Mouse (Mus musculus) MEL (cell line): ENCODE measurements at regions not wholly inside any gene's neighbourhood (a gene's known extent, or its start where the extent isn't known, plus 50 kb on each side); places are given as distances from the start of the nearest gene placed in this dataset.

Source experiments
- DNase-seq: peaks from one replicate; pipeline ENCODE4 v3.0.0; 2011; ENCODE audit warnings: low read depth, low spot score
- H3K27ac ChIP-seq: 2 replicates; pipeline ENCODE4 v1.5.1; 2012; ENCODE audit warnings: low read depth, mild to moderate bottlenecking, control low read depth, low read length, moderate library complexity; ENCODE audit not compliant: control insufficient read depth
- H3K27me3 ChIP-seq, 2 experiments: fragments of 150-350 bp in 1 of 2; sonication (generic) in 1 of 2; 2 replicates each; pipeline ENCODE4 v1.6.1; 2012; ENCODE audit warnings: low read length in 2 of 2, mild to moderate bottlenecking in 2 of 2, improper control_type of control experiment in 1 of 2, moderate library complexity in 1 of 2; ENCODE audit not compliant: insufficient read depth in 2 of 2, control insufficient read depth in 1 of 2
- H3K36me3 ChIP-seq, 2 experiments: 2 replicates each; pipeline ENCODE4 v1.6.1; 2012 to 2014; ENCODE audit warnings: low read length in 2 of 2, improper control_type of control experiment in 1 of 2, inconsistent platforms in 1 of 2, mild to moderate bottlenecking in 1 of 2; ENCODE audit not compliant: insufficient read depth in 2 of 2, control insufficient read depth in 1 of 2
- H3K4me1 ChIP-seq, 2 experiments: fragments of 150-350 bp in 1 of 2; sonication (generic) in 1 of 2; 2 replicates each; pipeline ENCODE4 v1.6.1; 2012; ENCODE audit warnings: low read length in 2 of 2, improper control_type of control experiment in 1 of 2, mild to moderate bottlenecking in 1 of 2; ENCODE audit not compliant: insufficient read depth in 2 of 2, control insufficient read depth in 1 of 2
- H3K4me3 ChIP-seq, 2 experiments: fragments of 150-350 bp in 1 of 2; sonication (generic) in 1 of 2; 2 replicates each; pipeline ENCODE4 v1.5.1; 2012; ENCODE audit warnings: low read depth in 2 of 2, low read length in 2 of 2, mild to moderate bottlenecking in 2 of 2, moderate library complexity in 2 of 2, control low read depth in 1 of 2, improper control_type of control experiment in 1 of 2; ENCODE audit not compliant: control insufficient read depth in 1 of 2, insufficient read depth in 1 of 2
- H3K79me2 ChIP-seq: 2 replicates; pipeline ENCODE4 v1.6.1; 2012; ENCODE audit warnings: mild to moderate bottlenecking, low read length, moderate library complexity; ENCODE audit not compliant: control insufficient read depth, poor library complexity, insufficient read depth
- H3K9ac ChIP-seq: 2 replicates; pipeline ENCODE4 v1.6.1; 2012; ENCODE audit warnings: low read depth, mild to moderate bottlenecking, control low read depth, low read length, moderate library complexity; ENCODE audit not compliant: control insufficient read depth, poor library complexity, severe bottlenecking
- H3K9me3 ChIP-seq: fragments of 150-350 bp; sonication (generic); replicated peaks from 2 replicates; pipeline ENCODE4 v1.6.1; 2012; ENCODE audit warnings: mild to moderate bottlenecking, low read length, improper control_type of control experiment, moderate library complexity; ENCODE audit not compliant: insufficient read depth
- BHLHE40 ChIP-seq: IDR thresholded peaks from 2 replicates; pipeline ENCODE4 v1.6.1; 2012; ENCODE audit warnings: low read depth, mild to moderate bottlenecking, inconsistent platforms, low read length, improper control_type of control experiment, borderline replicate concordance
- CHD2 ChIP-seq: IDR thresholded peaks from 2 replicates; pipeline ENCODE4 v1.6.1; 2011; ENCODE audit warnings: low read length, improper control_type of control experiment
- CTCF ChIP-seq, 3 experiments: IDR thresholded peaks in 2 of 3; conservative IDR thresholded peaks in 1 of 3; 2 replicates each; pipeline ENCODE4 v1.5.1; 2011 to 2012; ENCODE audit warnings: low read length in 3 of 3, low read depth in 2 of 3, mild to moderate bottlenecking in 2 of 3, improper control_type of control experiment in 1 of 3, inconsistent platforms in 1 of 3, mixed read lengths in 1 of 3, moderate library complexity in 1 of 3; ENCODE audit not compliant: control insufficient read depth in 1 of 3, insufficient read depth in 1 of 3, poor library complexity in 1 of 3, severe bottlenecking in 1 of 3
- E2F4 ChIP-seq: IDR thresholded peaks from 2 replicates; pipeline ENCODE4 v1.6.1; 2011; ENCODE audit warnings: low read depth, low read length, improper control_type of control experiment, borderline replicate concordance
- ELF1 ChIP-seq: IDR thresholded peaks from 2 replicates; pipeline ENCODE4 v1.6.1; 2014; ENCODE audit warnings: low read depth, mild to moderate bottlenecking, inconsistent platforms, low read length, improper control_type of control experiment, moderate library complexity
- EP300 ChIP-seq, 2 experiments: IDR thresholded peaks; 2 replicates each; pipeline ENCODE4 v1.6.1; 2011; ENCODE audit warnings: improper control_type of control experiment in 2 of 2, low read length in 2 of 2, low read depth in 1 of 2, mild to moderate bottlenecking in 1 of 2
- ETS1 ChIP-seq: IDR thresholded peaks from 2 replicates; pipeline ENCODE4 v1.6.1; 2012; ENCODE audit warnings: low read depth, mild to moderate bottlenecking, inconsistent platforms, low read length, improper control_type of control experiment, moderate library complexity
- GABPA ChIP-seq: IDR thresholded peaks from 2 replicates; pipeline ENCODE4 v1.6.1; 2012; ENCODE audit warnings: low read depth, mild to moderate bottlenecking, inconsistent platforms, low read length, improper control_type of control experiment, moderate library complexity
- JUND ChIP-seq: IDR thresholded peaks from 2 replicates; pipeline ENCODE4 v1.6.1; 2011; ENCODE audit warnings: low read depth, mild to moderate bottlenecking, improper control_type of control experiment, low read length
- MEF2A ChIP-seq: IDR thresholded peaks from 2 replicates; pipeline ENCODE4 v1.6.1; 2014; ENCODE audit warnings: low read depth, mild to moderate bottlenecking, inconsistent platforms, low read length, improper control_type of control experiment; ENCODE audit not compliant: poor library complexity, insufficient replicate concordance, severe bottlenecking; ENCODE audit errors: extremely low read depth
- MYC ChIP-seq: IDR thresholded peaks from 2 replicates; pipeline ENCODE4 v1.6.1; 2011; ENCODE audit warnings: low read depth, mild to moderate bottlenecking, low read length, improper control_type of control experiment, moderate library complexity
- NRF1 ChIP-seq: IDR thresholded peaks from 2 replicates; pipeline ENCODE4 v1.6.1; 2014; ENCODE audit warnings: low read depth, mild to moderate bottlenecking, inconsistent platforms, low read length, improper control_type of control experiment, moderate library complexity; ENCODE audit not compliant: poor library complexity, insufficient read depth, severe bottlenecking
- POLR2A ChIP-seq, 2 experiments: IDR thresholded peaks; 2 replicates each; pipeline ENCODE4 v1.6.1; 2011 to 2012; ENCODE audit warnings: low read length in 2 of 2, mild to moderate bottlenecking in 2 of 2, control low read depth in 1 of 2, improper control_type of control experiment in 1 of 2, low read depth in 1 of 2, moderate library complexity in 1 of 2; ENCODE audit not compliant: control insufficient read depth in 1 of 2, insufficient read depth in 1 of 2, poor library complexity in 1 of 2
- POLR2AphosphoS2 ChIP-seq: IDR thresholded peaks from 2 replicates; pipeline ENCODE4 v1.6.1; 2011; ENCODE audit warnings: low read length, improper control_type of control experiment
- POLR2AphosphoS5 ChIP-seq: IDR thresholded peaks from 2 replicates; pipeline ENCODE4 v1.6.1; 2012; ENCODE audit warnings: low read depth, borderline replicate concordance, mild to moderate bottlenecking, inconsistent platforms, low read length, moderate library complexity, mixed read lengths
- RAD21 ChIP-seq: IDR thresholded peaks from 2 replicates; pipeline ENCODE4 v1.6.1; 2011; ENCODE audit warnings: mild to moderate bottlenecking, low read depth, low read length, improper control_type of control experiment
- SIN3A ChIP-seq: IDR thresholded peaks from 2 replicates; pipeline ENCODE4 v1.6.1; 2012; ENCODE audit warnings: low read length, improper control_type of control experiment, inconsistent platforms
- SMC3 ChIP-seq: IDR thresholded peaks from 2 replicates; pipeline ENCODE4 v1.6.1; 2011; ENCODE audit warnings: low read depth, low read length, improper control_type of control experiment
- TAL1 ChIP-seq: IDR thresholded peaks from 2 replicates; pipeline ENCODE4 v1.6.1; 2012; ENCODE audit warnings: mild to moderate bottlenecking, inconsistent platforms, low read length, moderate library complexity, mixed read lengths
- TBP ChIP-seq: IDR thresholded peaks from 2 replicates; pipeline ENCODE4 v1.8.0; 2011; ENCODE audit warnings: low read depth, low read length, improper control_type of control experiment
- UBTF ChIP-seq: IDR thresholded peaks from 2 replicates; pipeline ENCODE4 v1.6.1; 2012; ENCODE audit warnings: low read depth, mild to moderate bottlenecking, inconsistent platforms, low read length, improper control_type of control experiment, moderate library complexity, borderline replicate concordance; ENCODE audit not compliant: insufficient read depth
- ZC3H11A ChIP-seq: IDR thresholded peaks from 2 replicates; pipeline ENCODE4 v1.6.1; 2012; ENCODE audit warnings: low read depth, mild to moderate bottlenecking, inconsistent platforms, low read length, improper control_type of control experiment
- ZKSCAN1 ChIP-seq: IDR thresholded peaks from 2 replicates; pipeline ENCODE4 v1.6.1; 2012; ENCODE audit warnings: low read depth, mild to moderate bottlenecking, inconsistent platforms, low read length, improper control_type of control experiment, moderate library complexity

DNA sequence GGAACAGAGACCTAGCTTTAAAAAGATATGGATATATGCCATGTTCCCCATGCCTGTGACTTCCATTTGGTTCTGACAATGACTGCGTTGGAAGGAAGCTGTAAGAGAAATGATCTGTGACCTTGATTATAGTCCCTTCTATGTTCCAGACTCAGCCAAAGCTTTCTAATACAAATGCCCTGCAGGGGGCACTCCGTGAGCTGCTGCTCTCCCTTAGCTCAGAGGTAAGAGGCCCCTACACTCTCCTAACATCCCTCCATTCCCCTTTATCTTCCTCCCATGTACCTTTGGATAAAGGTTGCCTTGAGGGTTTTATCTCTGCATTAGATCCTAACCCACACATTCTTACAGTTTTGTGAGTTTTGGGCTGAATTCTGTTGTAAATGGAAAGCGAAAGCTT, 139.8 kb upstream of the Smc2 start:
- H3K36me3 ChIP-seq: no peaks in the 10 kb centered on the region

DNA sequence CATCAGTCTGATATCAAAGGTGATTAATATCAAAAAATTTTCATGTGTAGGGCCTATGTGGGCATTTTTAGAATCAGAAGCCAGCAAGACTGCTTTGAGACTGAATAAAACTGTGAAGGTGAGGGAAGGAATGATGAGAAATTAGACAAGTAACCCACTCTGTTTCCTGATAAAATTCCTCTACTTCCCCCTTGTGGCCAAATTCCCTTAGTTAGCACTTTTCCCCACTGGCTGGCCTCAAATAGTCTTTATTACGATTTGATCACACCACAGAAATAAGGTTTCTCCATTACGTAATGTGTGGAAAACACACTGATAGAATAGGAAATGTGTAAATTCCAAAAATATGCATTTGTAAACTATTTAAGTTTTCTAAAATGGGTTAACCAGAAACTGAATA, 137.4 kb upstream of the Smc2 start:
- H3K4me1 ChIP-seq: no peaks in the 10 kb centered on the region
- no peak overlapping the region for H3K4me3 ChIP-seq
- no peak overlapping the region for H3K27ac ChIP-seq
- no peaks in the 10 kb centered on the region for H3K9me3 ChIP-seq
- peak; percentile 3; the same call in 1 of the 2 replicates for TF ChIP-seq RAD21
- peak in 1 of 3 experiments; percentile 6; a peak in 1 of 6 replicates for TF ChIP-seq CTCF (IDR thresholded peaks at IDR 0.05 in 2 of 3, conservative IDR thresholded peaks at IDR 0.05 in 1 of 3; ENCODE audit: control insufficient read depth in 1 of 3, insufficient read depth in 1 of 3, low read depth in 2 of 3, low read length in 3 of 3, poor library complexity in 1 of 3, severe bottlenecking in 1 of 3)
- no peak for TF ChIP-seq SIN3A
- peak; percentile 17; the same call in 1 of the 2 replicates for TF ChIP-seq SMC3
- TF ChIP-seq POLR2AphosphoS5: no peak
- TF ChIP-seq POLR2A (IDR thresholded peaks at IDR 0.05; ENCODE audit: control insufficient read depth in 1 of 2, insufficient read depth in 1 of 2, low read depth in 1 of 2, low read length in 2 of 2, poor library complexity in 1 of 2): no peak
- H3K36me3 ChIP-seq: no peaks in the 10 kb centered on the region
- no peak overlapping the region for H3K9ac ChIP-seq
- no peak for DNase-seq
- H3K79me2 ChIP-seq: no peaks in the 10 kb centered on the region
- H3K27me3 ChIP-seq: no peaks in the 10 kb centered on the region

More for the DNA sequence above, 139.8 kb upstream of the Smc2 start:
- peak; percentile 4 for DNase-seq
- H3K4me3 ChIP-seq: no peak overlapping the region
- H3K79me2 ChIP-seq: no peaks in the 10 kb centered on the region
- no peak for TF ChIP-seq MYC
- TF ChIP-seq POLR2AphosphoS2: no peak
- TF ChIP-seq CTCF (IDR thresholded peaks at IDR 0.05 in 2 of 3, conservative IDR thresholded peaks at IDR 0.05 in 1 of 3; ENCODE audit: control insufficient read depth in 1 of 3, insufficient read depth in 1 of 3, low read depth in 2 of 3, low read length in 3 of 3, poor library complexity in 1 of 3, severe bottlenecking in 1 of 3): peak in 2 of 3 experiments; percentile 23; a peak in 3 of 6 replicates
- no peak for TF ChIP-seq CHD2
- TF ChIP-seq RAD21: peak; percentile 20
- TF ChIP-seq ZKSCAN1: no peak
- TF ChIP-seq SMC3: peak; percentile 38
- TF ChIP-seq, all 39 proteins: peak for 3
- Histone ChIP-seq H3K27me3 (no peaks in the 10 kb centered on the region), H3K4me1 (no peaks in the 10 kb centered on the region), H3K9ac (no peak overlapping the region), H3K9me3 (no peaks in the 10 kb centered on the region), H3K27ac (no peak overlapping the region)

DNA sequence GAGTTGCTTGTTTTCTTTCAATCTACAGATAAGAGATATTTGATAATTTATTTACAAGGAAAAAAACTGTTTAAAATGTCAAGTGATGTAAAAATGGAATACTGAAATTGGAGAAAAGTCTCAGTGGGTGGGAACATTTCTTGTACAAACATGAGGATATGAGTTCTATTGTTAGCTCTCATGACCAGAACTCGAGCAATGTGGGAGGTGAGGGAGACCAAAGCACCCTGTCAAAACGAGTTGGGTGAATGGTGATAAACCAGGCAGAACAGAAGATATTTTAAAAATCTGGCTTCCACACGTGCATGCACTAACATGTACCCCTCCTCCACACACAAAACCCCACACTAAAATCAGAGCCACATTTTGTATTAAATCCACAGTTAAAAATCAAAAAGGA, 114.7 kb upstream of the Smc2 start:
- DNase-seq: no peak
- Histone ChIP-seq H3K27ac (no peak overlapping the region), H3K36me3 (no peaks in the 10 kb centered on the region), H3K27me3 (no peaks in the 10 kb centered on the region), H3K9me3 (no peaks in the 10 kb centered on the region)
- no peak for TF ChIP-seq POLR2AphosphoS5
- no peak for TF ChIP-seq E2F4
- no peak for TF ChIP-seq TAL1
- no peak for TF ChIP-seq SMC3
- TF ChIP-seq ZC3H11A: no peak
- TF ChIP-seq EP300 (IDR thresholded peaks at IDR 0.05; ENCODE audit: low read depth in 1 of 2, low read length in 2 of 2): no peak
- TF ChIP-seq JUND: no peak
- no peak for TF ChIP-seq BHLHE40
- no peak for TF ChIP-seq ELF1
- TF ChIP-seq UBTF: no peak
- TF ChIP-seq RAD21: no peak
- no peak for TF ChIP-seq CHD2
- no peak for TF ChIP-seq NRF1
- no peak for TF ChIP-seq GABPA
- TF ChIP-seq ETS1: no peak
- TF ChIP-seq TBP: no peak
- no peak for TF ChIP-seq MEF2A
- TF ChIP-seq, all 39 proteins: peak for 0
- H3K4me1 ChIP-seq: no peaks in the 10 kb centered on the region
- no peaks in the 10 kb centered on the region for H3K79me2 ChIP-seq
- no peak overlapping the region for H3K9ac ChIP-seq
- H3K4me3 ChIP-seq: no peak overlapping the region
